Mouse (Mus musculus) small intestine, adult 2 months (tissue): Measurements from ENCODE around the gene Tprgl. TPM values are rescaled to one million over a fixed set of nuclear protein-coding genes. Genes with fewer than 3 reads are reported as not detected.

ENCODE experiments used
- H3K27ac ChIP-seq: fragments of 200-500 bp; 2 replicates; pipeline ENCODE4 v1.5.1; 2012; ENCODE audit warnings: low read depth, low read length, control low read depth, inconsistent platforms; ENCODE audit not compliant: insufficient read depth
- H3K27me3 ChIP-seq: fragments of 200-500 bp; 2 replicates; pipeline ENCODE4 v1.6.1; 2012; ENCODE audit warnings: mild to moderate bottlenecking, moderate library complexity, low read length, inconsistent platforms; ENCODE audit not compliant: control insufficient read depth, insufficient read depth
- H3K36me3 ChIP-seq: fragments of 200-500 bp; 2 replicates; pipeline ENCODE4 v1.6.1; 2012; ENCODE audit warnings: mild to moderate bottlenecking, low read length, control low read depth, inconsistent platforms; ENCODE audit not compliant: control insufficient read depth, insufficient read depth
- H3K4me1 ChIP-seq: fragments of 200-500 bp; 2 replicates; pipeline ENCODE4 v1.6.1; 2012; ENCODE audit warnings: low read length, inconsistent platforms, mixed read lengths; ENCODE audit not compliant: control insufficient read depth, insufficient read depth, insufficient read length
- H3K4me3 ChIP-seq: fragments of 200-500 bp; 2 replicates; pipeline ENCODE4 v1.5.1; 2012; ENCODE audit warnings: low read depth, mild to moderate bottlenecking, control low read depth, inconsistent platforms, low read length, moderate library complexity
- CTCF ChIP-seq: fragments of 200-500 bp; IDR thresholded peaks from 2 replicates; pipeline ENCODE4 v1.5.1; 2012; ENCODE audit warnings: low read depth, mild to moderate bottlenecking, control low read depth, inconsistent platforms, low read length, moderate library complexity, mixed read lengths; ENCODE audit not compliant: insufficient replicate concordance, insufficient read length; ENCODE audit errors: extremely low read depth
- POLR2A ChIP-seq: fragments of 200-500 bp; IDR thresholded peaks from 2 replicates; pipeline ENCODE4 v1.6.1; 2012; ENCODE audit warnings: low read depth, mild to moderate bottlenecking, control low read depth, inconsistent platforms, low read length, moderate library complexity
- WGBS: fragments of 180-500 bp; shearing (Covaris S2); methylation state at CpG from one replicate; pipeline ENCODE4 v1.1.7; 2018; 5-methylcytosine and 5-hydroxymethylcytosine counted together
- polyA plus RNA-seq: library from polyadenylated mRNA; depleted of rRNA; stranded (reverse); fragments of >200 nt; gene quantifications from 2 replicates; pipeline ENCODE4 v1.2.3, GENCODE M21; 2012

Gene Tprgl
- polyA plus RNA-seq, 1 experiment: 129 TPM

DNA sequence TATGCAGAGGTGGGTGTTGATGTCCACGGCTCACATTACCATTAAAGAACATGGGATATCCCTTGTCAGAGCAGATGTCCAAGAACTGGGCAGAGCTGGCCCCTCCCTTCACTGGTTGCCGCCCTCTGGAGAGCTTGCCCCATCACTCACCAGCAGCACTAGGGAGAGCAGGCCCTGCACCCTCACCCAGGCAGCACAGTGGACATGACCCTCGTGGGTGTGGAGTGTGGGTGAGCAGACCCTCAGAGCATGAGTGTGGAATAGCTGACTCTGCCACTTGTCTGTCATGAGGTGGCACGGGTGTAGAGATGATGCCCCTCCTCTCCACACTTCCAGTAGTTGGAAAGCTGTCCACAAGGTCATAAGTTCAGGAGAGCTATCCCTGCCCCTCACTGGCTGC lies 25.7 kb downstream of the Tprgl start:
- TF ChIP-seq POLR2A: no peak
- no peak for TF ChIP-seq CTCF
- WGBS: 55% methylated on average over 4 of the region's 4 CpGs
- peaks cover 28% of the 10 kb centered on the region for H3K27me3 ChIP-seq

DNA sequence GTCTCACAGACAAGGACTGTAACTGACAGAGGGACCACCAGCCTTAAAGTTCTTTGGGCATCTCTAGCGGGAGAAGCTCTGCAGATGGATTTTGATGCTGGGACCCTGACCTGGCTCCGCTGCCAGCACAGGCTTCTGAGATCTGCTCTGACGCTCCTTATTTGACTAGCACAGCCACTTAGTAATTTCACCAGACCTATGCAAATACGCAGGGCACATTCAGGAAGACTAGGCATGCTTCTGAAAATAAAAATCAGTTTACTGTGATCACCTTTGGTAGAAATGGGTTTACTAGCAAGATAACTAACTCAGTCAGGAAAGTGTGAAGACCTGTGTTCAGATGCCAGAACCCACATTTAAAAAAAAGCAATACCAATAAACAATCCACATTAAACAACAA lies 28.6 kb downstream of the Tprgl start:
- TF ChIP-seq CTCF (no peak), POLR2A (no peak)
- WGBS: 75% methylated on average over 4 of the region's 4 CpGs
- Histone ChIP-seq H3K4me1 (no peaks in the 10 kb centered on the region), H3K27ac (no peak overlapping the region), H3K36me3 (no peaks in the 10 kb centered on the region), H3K4me3 (no peak overlapping the region), H3K27me3 (peaks cover 9% of the 10 kb centered on the region; the same call in 1 of the 2 replicates)

More for the DNA sequence above, 25.7 kb downstream of the Tprgl start:
- H3K36me3 ChIP-seq: no peaks in the 10 kb centered on the region
- peaks cover 4% of the 10 kb centered on the region; the same call in 1 of the 2 replicates for H3K4me1 ChIP-seq
- no peak overlapping the region for H3K27ac ChIP-seq
- no peak overlapping the region for H3K4me3 ChIP-seq

DNA sequence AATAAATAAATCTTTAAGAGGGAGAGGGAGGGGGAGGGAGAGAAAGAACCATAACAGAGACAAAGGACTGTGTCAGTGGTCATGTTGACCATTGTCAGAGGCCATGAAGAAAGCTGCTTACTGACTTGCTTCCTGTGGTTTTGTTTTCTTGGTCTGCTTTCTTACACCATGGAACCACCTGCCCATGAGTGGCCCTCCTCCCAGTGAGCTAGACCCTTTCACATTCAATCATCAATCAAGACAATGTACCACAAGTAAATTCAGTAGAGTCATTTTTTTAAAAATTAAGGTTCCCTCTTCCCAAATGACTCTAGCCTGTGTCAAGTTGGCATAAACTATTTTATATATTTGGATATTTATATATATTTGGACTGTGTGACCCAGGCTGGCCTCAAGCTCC lies 30.5 kb downstream of the Tprgl start:
- no peaks in the 10 kb centered on the region for H3K4me1 ChIP-seq
- peaks cover 9% of the 10 kb centered on the region; the same call in 1 of the 2 replicates for H3K27me3 ChIP-seq
- no peaks in the 10 kb centered on the region for H3K36me3 ChIP-seq
- no peak overlapping the region for H3K27ac ChIP-seq
- H3K4me3 ChIP-seq: no peak overlapping the region
- TF ChIP-seq POLR2A: no peak
- no peak for TF ChIP-seq CTCF

DNA sequence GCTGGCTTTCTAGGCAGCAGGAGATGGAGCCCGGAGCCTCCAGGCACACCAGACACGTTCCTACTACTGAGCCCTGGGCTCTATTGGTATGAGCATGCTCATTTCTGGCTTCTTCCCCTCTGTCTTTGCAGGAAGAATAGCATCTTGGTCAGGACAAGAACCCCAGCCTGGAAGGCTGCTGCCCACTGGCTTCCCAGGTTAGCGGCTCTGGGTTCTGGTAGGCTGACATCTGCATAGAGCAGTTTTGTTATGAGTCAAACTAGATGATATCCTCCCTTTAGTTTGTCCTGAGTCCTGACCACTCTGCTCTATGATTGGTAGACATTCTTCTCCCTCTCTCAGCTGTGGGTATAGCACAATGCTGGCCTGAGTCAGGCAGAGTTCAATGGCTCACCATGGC lies 33.2 kb downstream of the Tprgl start:
- Histone ChIP-seq H3K4me1 (no peaks in the 10 kb centered on the region), H3K4me3 (no peak overlapping the region), H3K27me3 (no peaks in the 10 kb centered on the region; the same call in 1 of the 2 replicates), H3K36me3 (no peaks in the 10 kb centered on the region), H3K27ac (no peak overlapping the region)
- 71% methylated on average over 3 of the region's 3 CpGs for WGBS
- TF ChIP-seq POLR2A (no peak), CTCF (no peak)

DNA sequence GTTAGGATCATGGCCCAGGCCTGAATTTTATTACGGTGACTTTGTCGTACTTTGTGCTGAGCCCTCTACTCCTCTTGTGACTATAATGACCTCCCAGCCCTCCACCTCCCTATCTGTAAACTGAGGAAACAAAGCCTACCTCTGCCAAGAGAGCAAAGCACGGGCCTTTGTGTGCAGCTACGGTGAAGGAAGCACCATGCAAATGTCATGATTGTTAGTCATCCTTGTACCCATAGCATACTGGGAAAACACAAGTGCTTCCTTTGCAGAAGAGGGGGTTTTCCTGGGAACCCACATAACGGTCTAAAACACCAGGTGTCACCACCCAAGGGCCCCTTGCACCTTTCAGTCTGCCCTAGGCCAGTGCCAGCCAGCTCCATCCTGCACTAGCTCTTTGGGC lies 35.3 kb downstream of the Tprgl start:
- H3K4me3 ChIP-seq: no peak overlapping the region
- TF ChIP-seq CTCF: no peak
- TF ChIP-seq POLR2A: no peak
- WGBS: 53% methylated on average over 5 of the region's 5 CpGs
- H3K27ac ChIP-seq: no peak overlapping the region
- no peaks in the 10 kb centered on the region for H3K36me3 ChIP-seq
- no peaks in the 10 kb centered on the region for H3K4me1 ChIP-seq
- no peaks in the 10 kb centered on the region for H3K27me3 ChIP-seq

DNA sequence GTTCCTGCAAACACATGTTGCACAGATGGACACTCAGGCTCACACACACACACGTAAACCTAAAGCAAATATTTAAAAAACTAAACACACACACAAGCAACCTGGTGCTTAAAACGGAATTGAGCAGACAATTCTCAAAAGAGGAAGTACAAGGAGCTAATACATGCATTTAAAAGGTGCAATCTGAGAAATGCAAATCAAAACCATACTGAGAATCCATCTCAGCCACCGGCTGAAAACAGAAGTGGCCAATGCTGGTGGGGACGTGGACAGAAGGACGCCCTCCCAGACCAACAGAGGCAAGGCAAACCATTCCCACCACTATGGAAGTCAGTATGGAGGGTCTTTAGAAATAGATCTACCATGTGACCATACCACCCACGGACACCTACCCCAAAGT lies 36.9 kb downstream of the Tprgl start:
- no peaks in the 10 kb centered on the region for H3K27me3 ChIP-seq
- H3K4me1 ChIP-seq: no peaks in the 10 kb centered on the region
- no peak overlapping the region for H3K27ac ChIP-seq
- WGBS: 58% methylated on average over 6 of the region's 6 CpGs
- H3K4me3 ChIP-seq: no peak overlapping the region
- no peaks in the 10 kb centered on the region for H3K36me3 ChIP-seq
- no peak for TF ChIP-seq CTCF
- TF ChIP-seq POLR2A: no peak

DNA sequence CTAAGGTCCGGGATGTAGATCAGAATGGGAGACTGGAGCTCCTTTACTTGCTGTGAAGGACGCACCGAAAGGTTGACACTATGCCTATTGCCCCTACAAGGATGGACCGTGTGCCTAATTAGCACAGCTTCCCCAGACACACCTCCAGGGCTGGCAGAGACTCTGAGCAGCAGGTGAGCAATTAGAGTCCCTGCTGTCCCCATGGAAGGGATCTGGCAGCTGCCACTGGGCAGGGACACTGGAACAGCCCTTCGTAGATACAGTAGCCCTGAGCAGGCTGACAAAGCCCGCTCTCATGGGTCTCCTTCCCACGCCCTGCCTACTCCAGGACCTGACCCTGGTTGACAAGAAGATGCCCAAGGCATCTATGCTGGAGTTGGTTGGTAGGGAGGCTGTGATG lies 38.1 kb downstream of the Tprgl start:
- 68% methylated on average over 7 of the region's 7 CpGs for WGBS
- H3K4me3 ChIP-seq: no peak overlapping the region
- H3K36me3 ChIP-seq: no peaks in the 10 kb centered on the region
- no peak overlapping the region for H3K27ac ChIP-seq
- no peaks in the 10 kb centered on the region for H3K27me3 ChIP-seq
- TF ChIP-seq CTCF: no peak
- TF ChIP-seq POLR2A: no peak
- no peaks in the 10 kb centered on the region for H3K4me1 ChIP-seq

DNA sequence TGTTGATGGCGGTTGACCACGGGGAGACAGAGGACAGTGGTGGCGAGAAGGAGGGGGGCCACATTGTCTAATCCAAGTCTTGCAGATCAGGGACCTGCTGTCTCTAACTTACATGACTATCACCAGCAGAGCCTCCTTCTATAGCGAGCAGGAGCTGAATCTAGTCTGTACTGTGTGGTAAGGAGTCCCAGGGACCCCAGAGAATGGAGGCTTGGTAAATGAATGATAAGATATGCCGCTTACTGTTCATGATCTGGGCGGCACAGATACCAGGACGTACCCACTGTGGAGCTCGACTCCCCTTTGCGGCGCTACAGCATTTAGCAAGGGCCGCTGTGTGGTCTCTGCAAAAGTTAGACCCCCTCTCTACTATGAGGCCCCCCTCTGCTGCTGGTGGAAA lies 38.7 kb downstream of the Tprgl start:
- 72% methylated on average over 11 of the region's 11 CpGs for WGBS
- no peak for TF ChIP-seq POLR2A
- TF ChIP-seq CTCF: no peak

More for the DNA sequence above, 38.7 kb downstream of the Tprgl start:
- no peaks in the 10 kb centered on the region for H3K27me3 ChIP-seq
- H3K27ac ChIP-seq: no peak overlapping the region
- H3K36me3 ChIP-seq: no peaks in the 10 kb centered on the region
- H3K4me3 ChIP-seq: no peak overlapping the region
- no peaks in the 10 kb centered on the region for H3K4me1 ChIP-seq
